ENCODE assay signal across 21 mouse cellular contexts in the genomic region with DNA sequence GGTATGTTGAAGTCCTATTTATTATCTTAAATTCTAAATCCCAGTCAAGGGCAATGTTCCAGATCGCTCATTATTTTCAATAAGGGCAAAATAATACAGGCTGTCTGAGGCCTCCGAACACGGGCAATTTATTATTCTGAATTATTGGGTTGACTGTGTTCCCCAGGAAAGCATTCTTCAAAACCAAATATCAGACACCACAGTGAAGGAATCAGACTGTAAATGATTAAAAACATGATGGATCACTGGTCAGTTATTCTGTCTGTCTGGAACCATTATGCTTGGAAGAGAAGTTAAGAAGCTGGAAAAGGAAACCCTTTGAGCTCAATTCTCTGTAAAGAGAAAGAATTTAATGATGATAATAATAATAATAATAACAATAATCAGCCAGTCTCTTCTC.
"Had no signal": no experiment of that assay in that cellular context is flagged by ENCODE, and none has a peak within 500 bp of the region (broad histone marks: within the 10 kb centered on the region; RNA-seq: fewer than 3 reads in every experiment).

No protein-coding gene starts in this region.

- H3K9me3 ChIP-seq: liver, embryonic 13.5 days; liver, embryonic 15.5 days; lung, embryonic 15.5 days; midbrain, embryonic 13.5 days had no signal

- H3K9ac ChIP-seq: liver, embryonic 13.5 days; liver, embryonic 15.5 days; liver, postnatal 0 days; lung, embryonic 15.5 days; midbrain, embryonic 13.5 days had no signal

- H3K36me3 ChIP-seq: liver, embryonic 13.5 days; liver, embryonic 15.5 days; lung, embryonic 15.5 days; midbrain, embryonic 13.5 days had no signal

- H3K4me2 ChIP-seq: liver, embryonic 11.5 days; liver, embryonic 13.5 days; liver, embryonic 15.5 days; lung, embryonic 15.5 days; midbrain, embryonic 11.5 days; midbrain, embryonic 13.5 days had no signal

- H3K27ac ChIP-seq: liver, embryonic 13.5 days; liver, embryonic 15.5 days; lung, embryonic 15.5 days; macrophage; midbrain, embryonic 13.5 days had no signal

- H3K4me3 ChIP-seq: liver, embryonic 13.5 days; liver, embryonic 15.5 days; lung, embryonic 15.5 days; megakaryocyte, embryonic 14.5 days; midbrain, embryonic 13.5 days had no signal

- H3K4me1 ChIP-seq: liver, embryonic 13.5 days; liver, embryonic 15.5 days; megakaryocyte, embryonic 14.5 days had no signal

- H3K27me3 ChIP-seq: liver, embryonic 13.5 days; liver, embryonic 15.5 days; lung, embryonic 15.5 days; megakaryocyte, embryonic 14.5 days; midbrain, embryonic 13.5 days had no signal

- DNase-seq: liver, embryonic 13.5 days; liver, postnatal 0 days; lung, adult 2 months; lung, postnatal 14 days; lung, postnatal 36 days; right cerebral cortex, adult 18-20 months; right cerebral cortex, postnatal 25 days; right cerebral cortex, postnatal 4 days; spleen, adult 18-20 months; thymus, adult 18-20 months; thymus, postnatal 14 days; thymus, postnatal 36 days had no signal

- ATAC-seq: liver, postnatal 0 days; lung, postnatal 0 days; midbrain, embryonic 13.5 days; midbrain, embryonic 16.5 days had no signal
